Mouse (Mus musculus): ENCODE measurements around the gene Cd248. TPM values are rescaled to one million over a fixed set of nuclear protein-coding genes. Genes with fewer than 3 reads are reported as not detected.
A peak's percentile ranks its signal among the peaks of the same experiment; 100 is the strongest.

Gene Cd248
- total RNA-seq, 2 experiments from 2014 or later: 28.1 to 37.5 TPM

- no peak for DNase-seq
Measured at GRCm38 (mm10) chr19:5107556-5108270, 39.8 kb downstream of the Cd248 start.

GRCm38 (mm10) chr19:5108271-5108575 lies 40.3 kb downstream of the Cd248 start:
- no peak for DNase-seq

GRCm38 (mm10) chr19:5108702-5109101 lies 40.8 kb downstream of the Cd248 start:
- no peak for DNase-seq

GRCm38 (mm10) chr19:5109659-5110453 lies 42.0 kb downstream of the Cd248 start:
- peak; percentile 52 for DNase-seq

GRCm38 (mm10) chr19:5113783-5114182 lies 45.9 kb downstream of the Cd248 start:
- no peak for DNase-seq

GRCm38 (mm10) chr19:5117494-5118383 lies 49.9 kb downstream of the Cd248 start:
- peak; percentile 94 for DNase-seq

- no peak for DNase-seq
Measured at GRCm38 (mm10) chr19:5118384-5118698, 50.5 kb downstream of the Cd248 start, which contains the start of gene Klc2. Klc2 (minus strand) TSS chr19:5118560.

Other genes with a start within 250 kb of the Cd248 start
- 100 to 1,000 TPM; 109 to 114 TPM for gene Ccs, start 228.7 kb upstream of the Cd248 start, total RNA-seq (2021)
- under 1 TPM in 1 of 2 experiments, not detected in 1; 0.12 TPM for gene Ccdc87, start 228.7 kb upstream of the Cd248 start, total RNA-seq (2021)
- gene Ctsf, start 212.9 kb upstream of the Cd248 start, total RNA-seq (2021): 100 to 1,000 TPM; 205 to 216 TPM
- 10 to 100 TPM; 70.8 to 96.2 TPM for gene Actn3, start 190.2 kb upstream of the Cd248 start, total RNA-seq (2021)
- gene Zdhhc24, start 189.4 kb upstream of the Cd248 start, total RNA-seq (2021): 10 to 100 TPM; 12.5 to 13.9 TPM
- gene Bbs1, start 161.4 kb upstream of the Cd248 start, total RNA-seq (2021): 10 to 100 TPM in 1 of 2 experiments, 1 to 10 TPM in 1; 7.4 to 10.3 TPM
- 10 to 100 TPM; 74.1 to 83.4 TPM for gene Dpp3, start 139.8 kb upstream of the Cd248 start, total RNA-seq (2021)
- gene Peli3, start 125.0 kb upstream of the Cd248 start, total RNA-seq (2021): 1 to 10 TPM; 2.8 to 3.9 TPM
- 10 to 100 TPM; 72.0 to 75.1 TPM for gene Mrpl11, start 105.9 kb upstream of the Cd248 start, total RNA-seq (2021)
- under 1 TPM; 0.15 to 0.24 TPM for gene Npas4, start 77.8 kb upstream of the Cd248 start, total RNA-seq (2021)
- gene Slc29a2, start 44.2 kb upstream of the Cd248 start, total RNA-seq (2021): 1 to 10 TPM; 3.2 to 5.1 TPM
- gene B4gat1, start 29.3 kb upstream of the Cd248 start, total RNA-seq (2021): 10 to 100 TPM; 28.7 to 35.7 TPM
- gene AC124502.3, start 29.2 kb upstream of the Cd248 start, total RNA-seq (2021): 1 to 10 TPM; 1.8 to 2.8 TPM
- 10 to 100 TPM; 22.1 to 25.4 TPM for gene Brms1, start 26.7 kb upstream of the Cd248 start, total RNA-seq (2021)
- 1 to 10 TPM; 1.7 to 3.7 TPM for gene Rin1, start 17.6 kb upstream of the Cd248 start, total RNA-seq (2021)
- gene Tmem151a, start 17.5 kb downstream of the Cd248 start, total RNA-seq (2021): 1 to 10 TPM; 2.4 to 3.2 TPM
- gene Yif1a, start 20.5 kb downstream of the Cd248 start, total RNA-seq (2021): 10 to 100 TPM; 88.3 to 96.8 TPM
- 1 to 10 TPM; 5.0 to 5.1 TPM for gene Cnih2, start 30.4 kb downstream of the Cd248 start, total RNA-seq (2021)
- gene Rab1b, start 39.0 kb downstream of the Cd248 start, total RNA-seq (2021): 100 to 1,000 TPM; 179 to 197 TPM
- 10 to 100 TPM; 28.0 to 40.2 TPM for gene Klc2, start 50.5 kb downstream of the Cd248 start, total RNA-seq (2021)
- gene Pacs1, start 205.0 kb downstream of the Cd248 start, total RNA-seq (2021): 10 to 100 TPM; 23.3 to 28.7 TPM
- gene Sf3b2, start 227.4 kb downstream of the Cd248 start, total RNA-seq (2021): 100 to 1,000 TPM; 149 to 167 TPM
- under 1 TPM; 0.27 to 0.51 TPM for gene Gal3st3, start 230.3 kb downstream of the Cd248 start, total RNA-seq (2021)

All from adrenal gland, postnatal 10 days (tissue).